Mouse (Mus musculus) urinary bladder, adult 18-20 months (tissue): ENCODE results near the gene Akt1.

Experiments used
- DNase-seq, 2 experiments: peaks; one replicate each; pipeline ENCODE4 v3.0.0; 2022; ENCODE audit warnings: low spot score in 2 of 2, mixed read lengths in 2 of 2

The Akt1 gene

DNA sequence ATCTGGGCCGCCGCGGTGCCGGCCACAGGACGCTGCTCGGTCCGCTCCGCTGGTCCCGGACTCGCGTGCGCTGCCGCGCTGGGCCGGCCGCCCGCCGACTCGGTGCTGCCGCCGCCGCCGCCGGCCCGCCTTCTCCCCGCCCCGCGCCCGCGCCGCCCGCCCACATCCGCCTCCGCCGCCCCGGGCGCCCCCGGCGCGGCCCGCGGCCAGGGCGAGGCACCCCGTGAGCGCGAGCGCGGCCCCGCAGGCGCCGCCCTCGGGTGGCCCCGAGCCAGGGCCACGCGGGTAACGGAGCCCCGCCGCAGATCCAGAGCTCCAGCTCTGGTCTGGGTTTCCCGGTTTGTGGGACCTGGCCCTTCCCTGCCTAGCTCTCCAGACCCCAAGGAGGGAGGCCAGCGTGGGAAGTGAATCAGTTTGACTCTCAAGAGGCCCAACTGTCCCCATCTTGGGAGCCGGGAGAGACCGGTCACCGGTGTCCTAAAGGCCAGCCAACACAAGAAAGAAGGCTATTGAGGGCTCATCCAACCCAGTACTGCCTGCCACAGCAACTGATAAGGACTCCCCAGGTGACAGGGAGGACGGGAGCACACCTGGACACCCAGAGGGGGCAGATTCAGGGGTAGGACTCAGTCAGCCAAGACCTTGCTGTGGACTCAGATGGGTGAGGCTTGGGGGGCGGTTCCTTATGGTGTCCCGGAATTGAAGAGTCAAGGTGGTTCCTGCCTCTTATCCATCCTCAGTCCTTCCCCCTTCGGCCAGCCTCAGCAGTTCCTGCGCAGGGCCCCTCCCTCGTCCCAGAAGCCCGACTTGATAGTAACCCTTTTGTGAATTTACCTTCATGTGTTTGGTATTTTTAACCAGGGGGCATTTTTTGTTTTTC is at the start of gene Akt1:
Akt1 (minus strand) TSS at position 753 of the 880 bp plus-strand sequence.
- peak; percentile 67 to 77 for DNase-seq

DNA sequence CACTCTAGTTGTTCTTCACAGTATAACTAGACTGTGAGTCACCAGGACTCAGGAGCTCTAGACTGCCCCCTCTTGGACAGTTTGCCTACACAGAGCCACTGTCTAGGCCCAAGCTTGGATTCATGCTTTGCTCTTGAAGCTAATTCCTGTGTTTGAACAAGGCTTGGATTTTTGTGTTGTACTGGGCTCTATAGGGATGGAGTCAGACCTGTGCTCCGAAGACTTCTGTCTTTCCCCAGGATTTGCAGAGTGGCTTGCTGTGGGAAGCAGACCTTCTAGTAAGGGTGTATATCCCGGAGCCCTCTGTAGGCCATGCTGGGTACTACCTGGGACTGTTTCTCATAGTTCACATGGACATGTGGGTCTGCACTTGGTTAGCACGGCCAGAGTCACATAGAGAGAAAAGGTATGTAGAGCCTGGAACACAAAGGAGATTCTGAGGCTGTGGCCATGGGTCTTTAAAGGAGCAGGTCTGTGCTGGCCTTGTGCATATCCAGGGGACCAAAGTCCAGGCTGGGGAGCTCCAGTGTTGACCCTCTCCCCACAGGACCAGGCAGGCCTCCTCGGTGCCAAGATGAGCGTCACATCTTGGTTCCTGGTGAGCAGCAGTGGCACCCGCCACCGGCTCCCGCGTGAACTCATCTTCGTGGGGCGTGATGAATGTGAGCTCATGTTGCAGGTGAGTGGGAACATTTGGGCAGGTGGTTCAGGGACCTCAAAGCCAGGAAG is 49.6 kb upstream of the Akt1 start:
- peak in 1 of 2 experiments; percentile 62 for DNase-seq

DNA sequence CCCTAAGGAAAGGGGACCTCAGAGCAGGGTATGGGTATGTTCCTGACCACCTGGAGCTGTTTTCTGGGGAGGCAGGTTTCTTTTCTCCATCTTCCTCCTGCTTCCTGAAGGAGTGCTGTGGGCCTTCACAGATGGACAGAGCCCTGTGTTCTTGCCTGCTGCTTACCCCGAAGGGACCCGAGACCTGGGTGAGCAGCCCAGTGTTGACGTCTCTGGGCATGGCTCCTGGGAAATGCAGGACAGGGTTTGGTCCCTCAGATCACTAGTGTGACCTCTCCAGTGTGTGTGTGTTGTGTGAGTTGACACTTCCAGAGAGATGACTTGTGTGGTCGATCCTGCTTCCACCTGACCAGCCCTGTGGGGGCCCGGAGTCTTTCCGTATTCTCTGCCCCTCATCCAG is 48.8 kb upstream of the Akt1 start:
- no peak for DNase-seq

DNA sequence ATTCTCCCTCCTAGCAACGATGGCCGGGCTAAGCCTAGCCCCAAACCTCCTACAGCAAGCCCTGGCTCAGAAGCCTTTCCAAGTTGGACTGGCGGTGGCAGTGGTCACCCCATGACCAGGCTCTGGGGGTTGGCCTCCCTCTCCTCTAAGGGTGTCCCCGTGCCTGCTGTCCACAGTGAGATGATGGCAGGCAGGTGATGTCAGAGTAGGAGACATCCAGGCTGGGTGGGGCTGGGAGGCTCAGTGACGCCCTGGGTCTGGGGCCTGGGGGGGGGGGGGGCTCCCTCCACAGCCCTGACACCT is 48.3 kb upstream of the Akt1 start:
- no peak for DNase-seq

DNA sequence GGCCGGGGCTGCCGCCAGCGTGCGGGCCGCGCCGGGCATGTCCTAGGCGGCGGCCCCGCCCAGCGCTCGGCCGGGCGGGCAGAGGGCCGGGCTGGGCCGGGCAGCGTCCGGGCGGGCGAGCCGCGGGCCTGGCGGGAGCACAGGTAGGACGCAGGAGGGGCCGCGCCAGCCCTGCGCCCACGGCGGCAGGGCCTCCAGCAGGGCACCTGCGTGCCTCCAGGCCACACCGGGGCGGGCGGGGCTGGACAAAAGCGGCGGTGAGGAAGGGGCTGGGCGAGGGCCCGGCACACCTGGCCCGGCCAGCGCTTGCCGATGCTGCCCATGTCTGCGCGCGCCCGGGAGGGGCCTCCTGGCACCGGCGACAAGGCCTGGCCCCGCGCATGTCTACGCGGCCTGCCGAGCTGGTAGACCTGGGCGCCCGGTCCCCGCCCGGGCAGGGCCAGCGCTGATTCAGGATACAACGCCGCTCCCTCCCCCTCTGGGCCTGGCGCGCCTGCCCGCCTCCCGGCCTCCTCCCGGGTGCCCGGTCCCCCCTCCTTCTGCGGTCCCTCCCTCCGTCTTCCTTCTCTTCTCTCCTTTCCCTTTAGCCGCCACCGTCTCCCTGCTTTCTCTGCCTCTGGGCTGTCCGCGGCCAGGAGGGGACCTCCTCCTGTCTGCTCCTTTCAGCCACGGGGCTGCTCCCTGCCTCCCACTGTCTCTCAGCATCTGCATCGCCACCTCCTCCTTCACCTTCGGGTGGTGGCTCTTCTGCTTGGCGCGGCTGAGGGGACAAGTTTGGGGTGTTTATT is 47.8 kb upstream of the Akt1 start:
- DNase-seq: peak; percentile 72 to 76

DNA sequence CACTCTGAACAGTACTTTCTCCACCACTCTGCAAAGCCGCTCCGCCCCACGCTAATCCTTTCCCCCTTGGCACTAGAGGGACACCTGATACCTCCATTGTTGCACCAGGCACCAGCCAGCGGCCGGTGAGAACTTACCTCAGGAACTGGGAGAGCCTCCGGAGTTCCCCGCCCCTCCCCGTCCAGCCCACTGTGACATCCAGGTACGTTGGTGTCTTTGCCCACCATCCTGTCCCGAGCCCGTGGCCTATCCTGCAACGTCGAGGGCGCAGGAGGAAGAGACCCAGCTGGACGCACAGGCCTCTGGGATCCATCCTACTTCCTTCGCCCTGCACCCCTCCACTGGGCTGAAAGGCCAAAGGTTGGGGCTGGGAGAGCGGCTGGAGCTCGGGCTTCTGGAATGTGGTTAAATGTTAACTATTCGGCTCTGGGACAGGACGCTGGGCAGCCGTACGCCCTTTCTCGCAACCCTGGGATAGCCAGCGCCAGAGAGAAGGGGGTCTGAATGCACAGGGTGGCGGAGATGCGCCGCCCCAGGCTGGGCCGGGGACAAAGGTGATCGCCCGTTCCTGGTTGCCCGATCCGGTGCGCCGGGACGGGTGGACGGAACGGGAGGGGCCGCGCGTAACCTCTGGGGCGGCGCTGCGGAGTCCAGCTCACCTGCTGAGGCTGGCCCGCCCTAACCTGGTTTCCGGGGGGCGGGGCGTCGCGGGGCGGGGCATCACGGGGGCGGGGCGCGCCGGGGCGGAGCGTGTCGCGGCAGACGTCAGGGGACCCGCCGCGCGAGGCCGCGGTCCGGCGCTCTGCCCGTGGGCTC is 46.9 kb upstream of the Akt1 start:
- DNase-seq: peak; percentile 58 to 65

DNA sequence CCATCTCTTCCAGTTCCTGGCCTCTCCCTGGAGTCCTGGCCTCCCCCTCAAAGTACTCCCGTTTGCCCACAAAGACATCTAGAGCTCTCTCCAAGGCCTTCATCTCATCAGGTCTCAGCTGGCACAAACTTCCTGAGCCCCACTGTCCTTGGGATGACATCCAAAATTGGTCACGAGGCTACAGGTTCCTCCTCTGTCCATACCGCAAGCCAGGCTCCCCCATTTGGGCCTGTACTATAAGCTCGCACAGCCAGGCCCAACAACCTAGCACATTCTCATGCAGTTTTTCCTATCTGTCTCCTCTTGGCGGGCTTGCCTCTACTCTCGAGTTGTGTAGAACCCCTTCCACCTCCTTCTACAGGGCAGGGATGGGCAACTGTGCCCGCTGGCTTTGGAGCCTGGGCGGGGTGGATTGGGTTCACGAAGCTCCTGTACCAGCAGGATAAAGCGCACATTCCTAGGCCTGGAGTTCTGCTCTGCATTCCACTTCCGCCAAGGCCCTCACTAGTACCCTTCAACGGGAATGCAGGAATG is 46.3 kb upstream of the Akt1 start:
- DNase-seq: no peak

DNA sequence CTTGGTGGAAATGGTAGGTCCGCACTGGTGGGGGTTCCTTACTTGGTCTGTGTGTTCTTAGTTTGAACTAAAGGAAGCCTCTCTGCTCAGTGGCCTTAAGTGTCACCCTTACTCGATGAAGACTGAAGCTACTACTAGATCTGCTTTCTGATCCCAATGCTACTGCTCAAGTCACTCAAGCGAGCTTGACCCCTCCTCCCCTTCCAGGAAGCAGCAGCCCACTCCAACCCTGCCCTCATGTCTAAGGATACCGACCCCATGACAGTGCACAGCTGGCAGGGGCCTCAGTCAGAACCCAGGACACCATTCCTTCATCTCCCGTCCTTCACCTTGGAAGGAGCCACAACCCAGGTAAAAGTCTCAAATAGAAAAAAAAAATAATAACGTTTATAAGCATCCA is 45.5 kb upstream of the Akt1 start, which contains the start of gene Cep170b:
Cep170b (plus strand) TSS at position 240 of the 400 bp plus-strand sequence.
- DNase-seq: no peak

DNA sequence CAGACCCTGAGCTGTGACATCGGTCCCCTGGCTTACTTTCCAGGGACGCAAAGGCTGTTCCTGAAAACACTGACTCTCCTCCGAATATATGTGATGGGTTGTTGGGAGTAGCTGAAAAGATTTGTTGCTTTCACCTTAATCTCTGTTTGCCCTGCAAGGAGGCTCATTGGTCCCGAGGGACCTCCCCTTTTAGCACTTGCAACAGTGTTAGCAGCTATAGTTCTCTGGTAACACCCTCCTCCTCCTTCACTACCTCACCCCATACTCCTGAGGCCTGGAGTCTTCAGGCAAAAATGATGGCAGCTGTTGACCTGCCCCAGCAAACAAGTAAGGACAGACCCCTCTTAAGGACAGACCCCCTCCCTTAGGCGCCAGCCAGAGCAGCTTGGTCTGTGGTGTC is 44.3 kb upstream of the Akt1 start:
- DNase-seq: no peak

DNA sequence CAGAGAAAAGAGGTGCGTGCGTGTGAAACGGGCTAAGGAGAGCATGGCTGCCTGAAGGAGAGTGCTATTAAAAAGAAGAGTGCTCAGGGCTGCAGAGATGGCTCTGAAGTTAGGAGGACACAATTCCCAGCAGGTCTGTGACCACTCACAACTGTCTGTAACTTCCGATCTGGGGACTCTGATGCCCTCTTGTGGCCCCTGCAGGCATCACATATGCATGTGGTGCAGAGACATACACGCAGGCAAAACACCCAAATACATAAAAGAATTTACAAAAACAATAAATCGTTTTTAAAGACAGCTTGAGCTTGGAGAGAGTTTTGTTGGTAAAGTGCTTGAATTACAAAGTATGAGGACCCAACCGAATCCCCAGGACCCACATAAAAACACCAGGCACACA is 42.5 kb upstream of the Akt1 start:
- DNase-seq: no peak

DNA sequence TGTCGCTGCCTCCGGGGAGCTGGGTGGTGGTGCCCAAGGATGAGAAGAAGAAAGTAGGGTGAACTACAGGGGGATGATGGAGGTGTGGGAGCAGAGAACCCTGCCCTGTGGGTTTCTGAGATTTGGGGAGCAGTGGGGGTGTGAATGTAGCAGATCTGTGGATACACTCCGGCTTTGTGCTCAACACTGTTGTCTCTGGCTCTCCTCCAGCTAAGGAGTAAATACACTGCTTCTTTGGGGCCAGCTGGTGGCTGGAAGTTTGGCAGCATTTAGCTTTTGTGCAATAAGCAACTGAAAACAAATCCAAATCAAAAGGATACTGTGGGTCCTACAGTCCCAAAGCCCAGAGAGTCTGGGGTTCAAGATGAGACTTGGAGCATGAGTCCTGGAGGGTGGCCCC is 39.3 kb upstream of the Akt1 start:
- DNase-seq: no peak

DNA sequence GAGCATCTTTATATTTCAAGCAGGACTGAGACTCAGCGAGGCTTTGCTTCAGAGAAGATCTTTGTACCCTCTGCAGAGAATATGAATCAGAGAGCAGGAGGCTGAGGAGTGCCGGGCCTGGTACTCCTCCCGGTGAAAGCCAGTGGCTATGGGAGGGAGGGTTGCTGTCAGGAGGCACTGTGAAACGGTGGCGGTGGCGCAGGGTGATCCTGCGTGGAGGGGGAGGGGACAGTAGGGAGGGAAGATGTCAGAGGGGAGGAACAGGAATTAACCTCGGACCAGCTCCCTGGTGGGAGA is 32.8 kb upstream of the Akt1 start:
- DNase-seq: no peak

DNA sequence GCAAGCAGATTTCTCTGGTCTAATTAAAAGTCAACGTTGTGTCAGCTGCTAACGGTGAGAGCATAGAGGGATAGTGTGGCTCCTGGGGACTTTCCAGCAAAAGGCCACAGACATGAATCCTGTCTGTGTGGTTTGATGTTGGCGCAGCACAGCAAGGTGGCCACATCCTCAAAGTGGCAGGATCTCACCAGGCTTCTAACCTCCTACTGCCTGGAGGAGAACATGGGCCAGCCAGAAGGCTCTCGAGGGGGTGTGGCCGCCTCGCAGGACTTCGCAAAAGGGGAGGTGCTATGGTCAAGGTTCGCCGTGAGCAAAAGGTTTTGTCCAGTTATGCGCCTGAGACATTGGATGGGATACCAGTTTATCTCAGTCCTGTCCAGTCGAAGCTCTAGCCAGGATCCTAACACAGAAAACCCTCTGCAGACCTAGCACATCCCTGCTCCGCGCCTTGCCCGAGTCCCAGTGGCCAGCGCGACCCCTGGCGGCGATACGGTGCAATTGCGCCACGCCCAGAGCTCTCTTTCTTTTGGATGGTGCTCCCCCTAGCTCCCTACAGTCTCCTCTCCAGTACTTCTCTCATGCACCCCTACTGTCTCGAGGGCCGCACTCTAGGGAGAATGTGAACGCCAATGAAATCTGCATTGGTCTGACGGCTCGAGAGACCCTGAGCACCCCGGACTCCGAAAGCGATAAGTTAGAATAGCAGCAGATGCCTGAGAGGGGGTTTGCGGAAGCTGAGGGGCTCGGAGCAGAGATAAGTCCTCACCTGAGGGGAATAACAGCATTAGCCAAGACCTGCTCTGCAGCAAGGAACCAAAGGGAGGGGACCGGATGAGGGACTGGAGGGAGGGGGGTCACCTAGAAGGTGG is 32.3 kb upstream of the Akt1 start:
- DNase-seq: peak; percentile 83 to 91

DNA sequence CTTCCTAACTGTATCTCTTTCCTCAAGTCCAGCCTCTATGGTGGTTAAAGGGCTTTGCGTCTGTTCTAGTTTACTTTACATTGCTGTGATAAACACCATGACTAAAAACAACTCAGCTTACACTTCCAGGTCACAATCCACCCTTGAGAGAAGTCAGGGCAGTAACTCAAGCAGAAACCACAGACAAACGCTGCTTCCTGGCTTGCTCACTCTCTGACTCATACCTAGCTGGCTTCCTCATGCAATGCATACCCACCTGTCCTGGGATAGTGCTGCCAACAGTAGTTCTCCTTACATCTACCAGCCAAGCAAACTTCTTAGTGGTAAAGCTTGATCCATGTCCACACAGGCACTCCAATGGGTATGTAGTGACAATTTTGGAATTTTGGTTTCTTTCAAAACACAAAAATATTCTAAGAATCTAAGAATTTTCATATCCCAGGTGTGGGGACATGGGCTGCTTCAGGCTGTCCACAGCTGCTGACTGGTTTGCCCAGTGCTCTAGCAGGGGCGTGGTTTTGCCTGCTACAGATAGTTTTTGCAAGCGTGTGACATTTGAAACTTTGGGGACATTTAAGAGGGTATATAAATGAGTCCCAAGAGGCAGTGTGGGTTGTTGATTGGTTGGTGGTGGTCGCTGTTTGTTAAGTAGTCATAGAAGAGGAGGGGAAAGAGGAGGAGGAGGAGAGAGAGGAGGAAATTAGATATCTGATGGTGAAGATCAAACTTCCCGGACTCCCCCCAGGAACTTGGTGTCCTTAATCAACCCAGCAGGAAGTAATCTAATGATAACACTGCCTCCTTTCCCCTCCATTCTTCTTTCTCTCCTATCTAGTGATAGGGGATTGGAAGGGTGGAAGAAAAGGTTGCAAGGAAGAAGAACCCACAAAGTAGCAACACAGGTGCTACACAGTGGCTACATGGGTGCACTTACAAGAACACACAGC is 28.0 kb upstream of the Akt1 start:
- DNase-seq: no peak

DNA sequence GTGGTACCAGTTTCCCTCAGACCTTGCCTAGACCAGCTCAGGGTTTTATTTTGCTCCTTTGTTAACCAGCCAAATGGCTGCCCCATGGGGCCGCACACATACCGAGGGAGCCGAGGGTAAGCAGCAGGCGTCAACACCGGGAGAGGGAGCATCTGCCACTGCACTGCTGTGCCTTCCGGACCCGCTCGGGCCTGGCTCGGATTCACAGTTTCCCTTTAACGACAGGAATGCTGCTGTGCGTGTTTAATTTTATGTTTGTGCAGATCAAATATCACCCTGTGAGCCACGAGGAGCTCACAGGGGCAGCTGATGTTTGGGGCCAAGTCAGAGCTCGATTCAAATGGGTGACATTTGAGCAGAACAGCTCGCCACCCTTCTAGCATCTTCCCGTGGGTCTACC is 25.8 kb upstream of the Akt1 start:
- DNase-seq: no peak

DNA sequence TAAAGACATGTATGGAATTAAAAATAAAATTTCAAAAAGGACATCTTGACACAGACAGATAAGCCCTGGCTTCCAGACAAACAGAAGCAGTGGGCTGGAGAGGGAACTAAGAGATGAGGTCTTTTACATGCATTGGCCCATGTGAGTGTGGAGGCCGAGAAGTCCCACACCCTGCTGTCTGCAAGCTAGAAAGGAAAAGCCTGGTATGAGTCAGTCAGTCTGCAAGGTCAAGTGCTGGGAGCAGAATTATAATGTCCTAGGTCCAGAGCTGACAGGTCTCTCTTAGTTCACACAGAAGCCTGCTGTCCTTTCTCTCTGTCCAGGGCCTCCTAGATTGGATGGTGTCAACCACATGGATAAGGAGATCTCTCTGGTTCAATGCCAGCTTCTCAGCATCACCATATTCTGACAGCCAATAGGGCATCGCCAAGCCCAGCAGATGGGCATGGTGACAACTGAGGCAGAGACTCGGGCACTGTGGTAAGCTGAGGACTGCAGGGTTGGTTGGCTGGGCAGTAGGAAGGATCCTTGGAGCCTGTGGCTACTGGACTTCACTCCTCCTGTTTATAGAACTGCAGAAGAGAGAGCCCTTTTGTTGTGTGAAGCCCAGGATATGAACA is 22.2 kb upstream of the Akt1 start:
- no peak for DNase-seq

DNA sequence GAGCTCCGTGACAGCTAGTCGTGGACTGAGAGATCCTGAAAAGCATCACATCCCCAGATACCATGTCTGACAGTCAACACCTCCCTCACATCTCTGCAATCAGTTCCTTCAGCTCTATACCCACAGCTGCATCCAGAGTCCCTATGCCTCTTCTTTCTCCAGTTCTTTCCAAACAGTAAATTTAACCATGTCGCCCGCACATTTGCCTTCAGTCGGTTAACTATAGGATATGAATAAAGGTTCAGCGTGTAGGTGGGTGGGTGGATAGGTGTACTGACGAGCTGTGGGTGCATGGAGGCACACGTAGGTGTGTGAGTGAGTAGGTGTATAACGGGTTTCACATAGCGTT is 19.4 kb upstream of the Akt1 start:
- DNase-seq: no peak

DNA sequence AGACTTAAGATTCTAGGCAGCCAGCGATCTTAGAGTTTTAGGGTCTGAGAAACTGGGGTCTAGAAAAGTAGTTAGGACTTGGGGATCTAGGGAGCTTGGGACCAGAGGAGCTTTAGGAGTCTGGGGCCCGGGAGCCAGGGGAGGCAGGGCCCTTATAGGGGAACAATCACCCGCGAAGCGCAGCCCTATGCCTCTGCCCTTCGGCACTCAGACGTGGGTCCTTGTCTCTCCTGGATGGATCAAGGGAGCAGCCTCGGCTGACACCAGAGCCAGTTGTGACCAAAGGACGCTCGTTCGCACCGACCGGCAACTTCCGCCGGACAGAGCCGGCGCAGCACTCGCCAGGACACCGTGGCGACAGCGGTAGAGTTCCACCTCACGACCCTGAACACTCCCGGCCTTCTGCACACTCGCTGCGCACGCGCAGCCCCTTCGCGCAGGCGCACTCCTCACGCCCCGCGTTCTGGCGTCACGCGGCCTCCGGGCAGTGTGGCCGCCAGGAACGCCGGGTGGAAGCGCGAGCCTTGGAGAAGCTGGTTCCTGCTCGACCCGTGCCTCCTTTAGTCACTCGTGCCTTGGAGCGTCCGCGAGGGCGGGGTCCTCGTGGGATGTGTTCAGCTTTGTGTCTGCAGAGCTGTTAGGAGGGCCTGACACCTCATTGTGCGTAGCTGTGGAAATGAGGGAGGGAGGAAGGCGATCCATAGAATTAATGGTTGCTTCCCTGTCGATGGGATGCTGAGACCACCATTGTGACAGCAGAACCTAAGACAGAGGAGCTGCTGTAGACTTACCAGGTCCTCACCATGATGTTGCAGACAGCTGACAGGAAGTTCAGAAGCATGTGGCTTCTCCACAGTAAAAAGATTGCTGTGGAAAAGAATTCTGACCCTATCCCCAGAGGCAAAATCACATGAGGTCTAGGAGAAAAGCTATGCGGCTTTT is 18.8 kb upstream of the Akt1 start:
- peak; percentile 90 to 94 for DNase-seq
